Mouse (Mus musculus) heart, embryonic 14.5 days (tissue): ENCODE results near the gene Txndc17. TPM values are rescaled to one million over a fixed set of nuclear protein-coding genes. Genes with fewer than 3 reads are reported as not detected.

Source experiments
- ATAC-seq: fragments of 200-750 bp; cut with Nextera tagmentation; 2 replicates; pipeline ENCODE4 v1.8.0; 2017; ENCODE audit warnings: low read depth, moderate TSS enrichment; ENCODE audit not compliant: insufficient number of reproducible peaks, insufficient read depth, low FRiP score
- H3K27ac ChIP-seq, 2 experiments: fragments of 200-500 bp in 1 of 2; fragments of 300-500 bp in 1 of 2; sonication (generic) in 1 of 2; replicated peaks in 1 of 2; 2 replicates each; pipeline ENCODE4 v1.5.1; 2012 to 2014; ENCODE audit warnings: low read depth in 2 of 2, low read length in 2 of 2, control low read depth in 1 of 2, mild to moderate bottlenecking in 1 of 2, mixed read lengths in 1 of 2; ENCODE audit not compliant: control insufficient read depth in 1 of 2, insufficient read depth in 1 of 2
- H3K27me3 ChIP-seq: fragments of 300-500 bp; sonication (generic); 2 replicates; pipeline ENCODE4 v1.6.1; 2014; ENCODE audit warnings: mild to moderate bottlenecking, low read length, control low read depth; ENCODE audit not compliant: control insufficient read depth, insufficient read depth
- H3K36me3 ChIP-seq: fragments of 300-500 bp; sonication (generic); 2 replicates; pipeline ENCODE4 v1.6.1; 2014; ENCODE audit warnings: mild to moderate bottlenecking, control low read depth, low read length, mixed read lengths; ENCODE audit not compliant: control insufficient read depth, insufficient read depth
- H3K4me1 ChIP-seq, 2 experiments: fragments of 200-500 bp in 1 of 2; fragments of 300-500 bp in 1 of 2; sonication (generic) in 1 of 2; 2 replicates each; pipeline ENCODE4 v1.6.1; 2012 to 2014; ENCODE audit warnings: low read length in 2 of 2, control low read depth in 1 of 2, mixed read lengths in 1 of 2; ENCODE audit not compliant: control insufficient read depth in 2 of 2, insufficient read depth in 2 of 2
- H3K4me2 ChIP-seq: fragments of 300-500 bp; sonication (generic); 2 replicates; pipeline ENCODE4 v1.6.1; 2014; ENCODE audit warnings: mild to moderate bottlenecking, low read length
- H3K4me3 ChIP-seq, 2 experiments: fragments of 200-500 bp in 1 of 2; fragments of 300-500 bp in 1 of 2; sonication (generic) in 1 of 2; 2 replicates each; pipeline ENCODE4 v1.5.1; 2012 to 2014; ENCODE audit warnings: low read length in 2 of 2, mild to moderate bottlenecking in 2 of 2, control low read depth in 1 of 2, low read depth in 1 of 2, moderate library complexity in 1 of 2; ENCODE audit not compliant: control insufficient read depth in 1 of 2, insufficient read depth in 1 of 2
- H3K9ac ChIP-seq: fragments of 300-500 bp; sonication (generic); 2 replicates; pipeline ENCODE4 v1.6.1; 2014; ENCODE audit warnings: mild to moderate bottlenecking, low read length
- H3K9me3 ChIP-seq: fragments of 300-500 bp; sonication (generic); 2 replicates; pipeline ENCODE4 v1.6.1; 2016; ENCODE audit warnings: low read length, control low read depth; ENCODE audit not compliant: control insufficient read depth
- WGBS: fragments of 180-500 bp; shearing (Covaris S2); extraction: QIAGEN DNeasy Blood & Tissue Kit; methylation state at CpG from one replicate; pipeline ENCODE4 v1.1.7; 2014; 5-methylcytosine and 5-hydroxymethylcytosine counted together
- polyA plus RNA-seq: library from polyadenylated mRNA; unstranded; fragments of >200 nt; fragmentation: Nextera tagmentation; extraction: Ambion mirVana; gene quantifications from 2 replicates; pipeline ENCODE4 v1.2.1, GENCODE M21; 2014

Txndc17 gene
- polyA plus RNA-seq, 1 experiment from 2014 or later, result 177 TPM

DNA sequence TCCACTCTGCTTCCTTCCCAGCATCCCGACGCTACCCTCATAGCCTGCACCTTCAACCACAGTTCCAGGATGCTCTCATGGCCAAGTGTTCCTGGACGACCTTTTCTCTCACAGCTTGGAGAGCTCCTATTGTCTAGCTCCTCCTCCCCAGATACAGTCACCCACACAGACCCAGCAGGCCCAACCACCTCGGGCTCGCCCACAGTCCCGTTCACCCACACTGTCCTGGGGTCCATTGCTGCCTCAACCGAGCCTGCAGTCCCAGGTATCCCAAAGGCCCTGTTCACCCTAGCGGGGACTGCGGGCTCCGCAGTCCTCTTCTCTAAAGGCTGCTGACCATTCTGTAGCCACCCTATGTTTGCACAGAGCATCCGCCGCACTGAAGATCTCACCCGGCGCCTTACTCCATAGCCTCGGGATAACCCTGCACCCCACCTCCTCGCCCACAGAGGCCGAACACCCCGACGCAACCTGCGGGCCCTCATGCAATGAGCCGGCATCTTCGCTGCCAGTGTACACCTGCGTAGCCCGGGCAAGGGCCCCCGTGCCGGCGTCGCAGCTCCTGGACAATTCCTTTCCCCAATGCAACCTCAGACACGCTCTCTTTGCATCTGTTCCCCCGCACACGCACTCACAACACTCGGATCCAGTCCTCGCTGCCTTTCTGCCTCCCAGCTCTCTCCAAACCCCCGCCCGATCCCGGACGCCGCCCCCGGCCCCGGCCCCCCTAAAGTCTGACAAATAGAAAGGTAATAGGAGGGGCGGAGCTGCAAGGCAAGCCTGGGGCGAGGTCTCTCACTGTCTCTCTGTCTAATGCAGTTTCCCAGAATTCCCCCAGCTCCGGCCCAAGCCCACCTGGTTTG, 775 bp upstream of the Txndc17 start, which contains the start of gene Gm43951:
TSS of gene Gm43951 (minus strand) at position 500 of the 863 bp plus-strand sequence.
- H3K4me3 ChIP-seq, result peak within 1 kb of the TSS; percentile 66 to 91

DNA sequence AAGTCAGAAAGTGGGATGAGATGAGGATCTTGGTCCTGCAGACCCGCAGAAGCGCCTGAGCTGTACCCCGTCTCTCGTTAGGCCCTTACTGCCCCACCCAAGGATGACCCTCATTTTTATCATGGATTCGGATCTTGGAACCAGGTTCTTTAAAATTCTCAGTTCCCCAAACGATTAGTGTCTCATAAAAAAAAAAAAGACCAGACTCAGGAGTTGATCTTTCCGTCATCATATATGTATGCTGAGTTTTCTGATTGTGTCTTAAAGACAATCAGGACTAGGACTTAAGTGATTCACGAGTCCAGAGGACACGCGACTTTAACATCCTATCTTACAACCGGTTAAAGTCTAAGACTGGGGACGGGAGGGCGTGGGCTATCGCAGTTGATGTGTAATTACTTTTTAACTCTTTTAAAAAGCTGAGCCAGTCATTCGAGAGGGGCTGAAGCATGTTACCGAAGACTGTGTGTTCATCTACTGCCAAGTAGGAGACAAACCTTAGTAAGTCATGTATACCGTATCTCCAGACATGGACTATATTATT, 559 bp downstream of the Txndc17 start:
- peak overlapping the region; percentile 66 to 91 for H3K4me3 ChIP-seq
- no peak for ATAC-seq
- H3K4me1 ChIP-seq, result peaks cover 8 to 14% of the 10 kb centered on the region in 2 experiments; a peak in 3 of 4 replicates
- H3K4me2 ChIP-seq, result peak overlapping the region; percentile 89
- H3K27me3 ChIP-seq, result no peaks in the 10 kb centered on the region
- peak overlapping the region; percentile 91 for H3K9ac ChIP-seq
- no peaks in the 10 kb centered on the region for H3K9me3 ChIP-seq
- peaks cover 36% of the 10 kb centered on the region for H3K36me3 ChIP-seq
- H3K27ac ChIP-seq, result 0 out of 4 replicates have a peak overlapping the region, but pooled peaks of 1 of the 2 experiments have one; percentile 24
- 12% methylated on average over 17 of the region's 17 CpGs for WGBS

More for the DNA sequence above, 775 bp upstream of the Txndc17 start, which contains the start of gene Gm43951:
- ATAC-seq, result peak; percentile 29
- peak within 1 kb of the TSS; percentile 91 for H3K9ac ChIP-seq
- peaks cover 8 to 14% of the 10 kb centered on the region in 2 experiments; a peak in 3 of 4 replicates for H3K4me1 ChIP-seq
- under 1% methylated on average over 43 of the region's 43 CpGs for WGBS
- H3K4me2 ChIP-seq, result peak within 1 kb of the TSS; percentile 89
- no peaks in the 10 kb centered on the region for H3K9me3 ChIP-seq
- H3K27ac ChIP-seq, result 0 out of 4 replicates have a peak within 1 kb of the TSS, but pooled peaks of 1 of the 2 experiments have one; percentile 30
- H3K36me3 ChIP-seq, result peaks cover 27% of the 10 kb centered on the region
- no peaks in the 10 kb centered on the region for H3K27me3 ChIP-seq

DNA sequence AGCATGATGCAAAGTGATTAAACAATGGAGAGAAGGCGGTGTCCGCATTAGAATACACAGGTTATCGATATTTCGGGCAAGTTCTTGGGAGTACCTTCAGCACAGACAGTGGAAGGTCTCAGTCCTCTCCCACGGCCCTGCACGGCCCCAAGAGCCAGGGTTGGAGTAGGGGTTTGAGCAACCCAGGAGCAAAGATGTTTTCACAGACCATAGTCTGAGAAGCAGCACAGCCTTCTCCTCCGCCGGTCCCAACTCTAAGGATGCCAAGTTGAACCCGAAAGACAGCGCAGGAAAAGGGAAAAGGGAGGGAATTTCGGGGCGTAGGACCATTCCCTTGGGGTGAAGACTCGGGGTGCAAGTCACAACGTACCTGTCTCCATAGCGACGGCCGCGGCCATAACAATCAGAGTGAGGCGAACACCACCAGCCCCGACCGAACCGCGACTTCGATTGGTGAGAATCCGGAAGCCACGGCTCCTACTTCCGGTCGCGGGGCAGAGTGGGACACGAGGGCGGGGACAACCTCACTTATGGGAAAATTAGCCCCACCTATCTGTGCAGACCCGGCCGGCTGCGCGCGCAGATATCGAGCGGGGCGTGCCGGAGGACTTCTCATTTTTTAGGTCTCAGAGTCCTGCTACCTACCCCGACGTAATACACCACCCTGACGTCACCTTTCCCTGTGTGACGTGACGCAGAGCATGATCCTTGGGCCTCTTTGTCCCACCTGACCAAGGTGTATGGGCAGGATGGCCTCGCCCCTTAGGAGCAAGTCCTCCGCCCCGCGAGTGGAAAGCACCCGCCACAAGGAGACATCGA, 7.5 kb downstream of the Txndc17 start:
- peak overlapping the region; percentile 100 for H3K4me2 ChIP-seq
- H3K27me3 ChIP-seq, result no peaks in the 10 kb centered on the region
- H3K4me1 ChIP-seq, result peaks cover 0 to 6% of the 10 kb centered on the region in 2 experiments; a peak in 2 of 4 replicates
- no peaks in the 10 kb centered on the region for H3K9me3 ChIP-seq
- peak overlapping the region; percentile 86 for H3K9ac ChIP-seq
- H3K36me3 ChIP-seq, result peaks cover 35% of the 10 kb centered on the region
- peak overlapping the region; percentile 85 to 93 for H3K4me3 ChIP-seq
- ATAC-seq, result peak; percentile 95
- H3K27ac ChIP-seq, result peak overlapping the region; percentile 54 to 74
- 1% methylated on average over 51 of the region's 51 CpGs for WGBS

DNA sequence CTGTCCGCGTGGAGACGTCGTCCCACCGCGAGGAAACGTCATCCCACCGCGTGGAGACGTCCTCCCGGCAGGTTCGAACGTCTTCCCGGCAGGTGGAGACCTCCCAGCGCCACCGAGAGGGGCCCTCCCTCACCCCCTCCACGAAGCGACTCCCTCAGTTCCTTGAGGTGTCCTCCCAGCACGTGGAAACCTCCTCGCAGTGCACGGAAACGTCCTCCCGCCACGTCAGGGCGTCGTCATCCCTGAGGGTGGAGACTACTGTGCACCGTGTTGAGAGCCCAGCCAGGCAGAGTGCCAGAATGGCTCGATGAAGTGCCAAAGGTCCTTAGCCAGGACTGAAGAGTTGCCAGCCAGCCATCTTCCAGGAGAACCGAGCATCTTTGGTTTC, 8.1 kb downstream of the Txndc17 start, which contains the start of gene Med31:
TSS of gene Med31 (minus strand) at position 183 of the 388 bp plus-strand sequence.
- H3K27ac ChIP-seq, result peak within 1 kb of the TSS; percentile 54 to 74
- 1% methylated on average over 29 of the region's 29 CpGs for WGBS
- H3K9me3 ChIP-seq, result no peaks in the 10 kb centered on the region
- H3K27me3 ChIP-seq, result no peaks in the 10 kb centered on the region
- ATAC-seq, result peak; percentile 74
- H3K9ac ChIP-seq, result peak within 1 kb of the TSS; percentile 86
- peaks cover 29% of the 10 kb centered on the region for H3K36me3 ChIP-seq
- peak within 1 kb of the TSS; percentile 85 to 93 for H3K4me3 ChIP-seq
- H3K4me2 ChIP-seq, result peak within 1 kb of the TSS; percentile 100
- H3K4me1 ChIP-seq, result peaks cover 0 to 6% of the 10 kb centered on the region in 2 experiments; a peak in 2 of 4 replicates

DNA sequence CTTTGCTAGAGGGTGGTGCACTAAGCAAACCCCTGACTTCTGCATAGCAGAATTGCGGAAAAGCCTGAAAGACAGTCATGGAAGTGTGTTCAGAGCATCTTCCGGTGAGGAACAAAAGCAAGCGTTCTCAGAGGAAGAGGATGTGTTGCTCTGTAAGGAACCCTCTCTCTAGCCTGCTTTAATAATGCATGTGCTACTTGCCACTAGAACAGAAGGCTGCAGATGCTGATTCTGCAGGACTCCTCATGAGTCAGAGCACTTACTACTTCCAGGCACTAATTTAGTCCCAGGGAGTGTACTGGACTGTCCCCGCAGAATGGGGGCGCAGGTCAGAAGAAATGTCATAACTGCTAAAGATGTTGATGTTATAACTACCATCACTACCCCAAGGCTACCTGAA, 9.8 kb downstream of the Txndc17 start:
- H3K9ac ChIP-seq, result no peak overlapping the region
- ATAC-seq, result no peak
- H3K27me3 ChIP-seq, result no peaks in the 10 kb centered on the region
- H3K4me2 ChIP-seq, result no peak overlapping the region
- 75% methylated on average over 5 of the region's 5 CpGs for WGBS
- no peak overlapping the region for H3K4me3 ChIP-seq
- H3K36me3 ChIP-seq, result peaks cover 12% of the 10 kb centered on the region; the same call in 1 of the 2 replicates
- H3K9me3 ChIP-seq, result no peaks in the 10 kb centered on the region
- peaks cover 0 to 6% of the 10 kb centered on the region in 2 experiments; a peak in 2 of 4 replicates for H3K4me1 ChIP-seq
- H3K27ac ChIP-seq, result no peak overlapping the region

DNA sequence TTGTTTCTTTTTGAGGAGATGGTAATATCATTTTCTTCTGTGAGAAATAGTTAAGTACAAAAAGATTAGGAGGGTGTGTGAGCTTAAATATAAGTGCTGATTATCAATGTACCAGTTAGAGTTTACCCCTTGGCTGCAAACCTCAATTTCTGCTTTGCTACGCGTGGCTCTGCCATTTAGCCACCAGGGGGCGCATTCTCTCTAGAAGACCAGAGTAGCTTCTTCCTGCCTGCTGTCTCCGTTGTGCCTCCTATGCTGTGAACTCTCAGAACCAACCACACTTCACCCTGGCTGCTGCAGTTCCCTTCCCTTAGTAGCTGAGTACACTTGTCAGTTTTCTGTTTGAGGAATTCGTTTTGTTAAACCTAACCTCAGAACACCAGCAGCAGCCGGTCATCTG, 13.9 kb downstream of the Txndc17 start:
- peaks cover 0 to 3% of the 10 kb centered on the region in 2 experiments; a peak in 2 of 4 replicates for H3K4me1 ChIP-seq
- H3K4me3 ChIP-seq, result no peak overlapping the region
- no peak for ATAC-seq
- 0 out of 2 replicates have a peak, but pooled peaks cover 3% of the 10 kb centered on the region for H3K36me3 ChIP-seq
- no peaks in the 10 kb centered on the region for H3K27me3 ChIP-seq
- no peak overlapping the region for H3K9ac ChIP-seq
- 18% methylated on average over 6 of the region's 6 CpGs for WGBS
- H3K4me2 ChIP-seq, result no peak overlapping the region
- no peak overlapping the region for H3K27ac ChIP-seq
- no peaks in the 10 kb centered on the region for H3K9me3 ChIP-seq

DNA sequence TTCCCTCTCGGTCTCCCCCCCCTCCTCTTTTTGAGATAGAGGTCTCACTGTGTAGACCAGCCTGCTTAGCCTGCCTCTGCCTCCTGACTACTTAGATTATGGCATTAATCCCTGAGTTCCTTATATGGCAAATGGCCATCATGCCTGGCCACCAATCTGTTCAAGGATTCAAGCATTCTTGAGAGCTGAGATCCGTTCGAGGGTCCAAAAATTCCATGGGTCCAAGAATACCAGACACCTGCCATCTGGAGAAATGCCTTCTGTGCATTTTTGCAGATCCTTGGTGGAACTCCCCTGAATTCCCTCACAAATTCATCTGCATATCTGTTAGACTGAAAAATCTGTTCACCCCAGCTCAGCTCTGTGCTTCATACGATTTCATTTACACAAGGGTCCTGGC, 16.1 kb downstream of the Txndc17 start:
- no peak overlapping the region for H3K4me3 ChIP-seq
- H3K36me3 ChIP-seq, result no peaks in the 10 kb centered on the region
- 68% methylated on average over 4 of the region's 4 CpGs for WGBS
- no peaks in the 10 kb centered on the region for H3K27me3 ChIP-seq
- H3K9ac ChIP-seq, result no peak overlapping the region
- ATAC-seq, result no peak
- no peak overlapping the region for H3K27ac ChIP-seq
- H3K4me1 ChIP-seq, result peaks cover 0 to 3% of the 10 kb centered on the region in 2 experiments; a peak in 2 of 4 replicates
- H3K9me3 ChIP-seq, result no peaks in the 10 kb centered on the region
- no peak overlapping the region for H3K4me2 ChIP-seq
